Mouse (Mus musculus): ENCODE results near the gene Acsl4. TPM values are rescaled to one million over a fixed set of nuclear protein-coding genes. Genes with fewer than 3 reads are reported as not detected.

The Acsl4 gene
- total and polyA plus RNA-seq, 3 experiments = 10.0 to 26.8 (median 25.9) TPM

GRCm38 (mm10) chrX:142377358-142377757, 13.0 kb downstream of the Acsl4 start:
- H3K4me2 ChIP-seq (ENCODE audit: insufficient read depth, low read depth, poor library complexity, severe bottlenecking) = no peak overlapping the region
- H3K36me3 ChIP-seq (replicated peaks in 1 of 2; ENCODE audit: control insufficient read depth in 1 of 2, insufficient read depth in 1 of 2, low read length in 1 of 2) = peaks cover 0 to 11% of the 10 kb centered on the region in 2 experiments
- TF ChIP-seq ELF1 (IDR thresholded peaks at IDR 0.05; ENCODE audit: low read depth, low read length) (no peak), NELFE (IDR thresholded peaks at IDR 0.05; ENCODE audit: low read depth, low read length) (no peak), JUND (conservative IDR thresholded peaks at IDR 0.05; ENCODE audit: low read depth, low read length) (no peak), MAX (IDR thresholded peaks at IDR 0.05; ENCODE audit: low read length) (no peak), TBP (conservative IDR thresholded peaks at IDR 0.05; ENCODE audit: low read depth, low read length) (no peak), PAX5 (IDR thresholded peaks at IDR 0.05; ENCODE audit: low read length) (no peak), RAD21 (IDR thresholded peaks at IDR 0.05; ENCODE audit: low read depth, low read length) (no peak), MAFK (IDR thresholded peaks at IDR 0.05; ENCODE audit: insufficient replicate concordance, low read length) (no peak), USF2 (conservative IDR thresholded peaks at IDR 0.05; ENCODE audit: low read depth, low read length) (no peak)
- H3K4me3 ChIP-seq (replicated peaks in 1 of 3; ENCODE audit: low read depth in 2 of 3, low read length in 2 of 3, poor library complexity in 1 of 3) = no peak overlapping the region
- H3K27ac ChIP-seq (ENCODE audit: insufficient read depth, low read depth) = no peak overlapping the region
- H3K9ac ChIP-seq (ENCODE audit: insufficient read depth, low read depth) = no peak overlapping the region
- H3K4me1 ChIP-seq (ENCODE audit: control insufficient read depth in 1 of 2, insufficient read depth in 2 of 2) = peaks cover 3 to 23% of the 10 kb centered on the region in 2 experiments; a peak in 2 of 4 replicates
- dilution Hi-C loops (cut with MboI; ENCODE audit: extremely low pct_ligation_motif_present, extremely low pct_unique_long_range_greater_than_20kb, low sequenced_read_pairs) (no loop called here), in situ Hi-C loops (cut with MboI; ENCODE audit: low pct_ligation_motif_present, low pct_unique_long_range_greater_than_20kb, low sequenced_read_pairs) (no loop called here)
- no peak for DNase-seq (ENCODE audit: extremely low read depth)
- H3K79me2 ChIP-seq (replicated peaks; ENCODE audit: control insufficient read depth, extremely low read depth, insufficient read depth, poor library complexity, severe bottlenecking) = no peaks in the 10 kb centered on the region; the same call in none of the 2 replicates
- H3K9me3 ChIP-seq (replicated peaks; ENCODE audit: low read length) = no peaks in the 10 kb centered on the region
- H3K27me3 ChIP-seq (replicated peaks) = no peaks in the 10 kb centered on the region

GRCm38 (mm10) chrX:142376747-142377146, 13.6 kb downstream of the Acsl4 start:
- H3K79me2 ChIP-seq (replicated peaks; ENCODE audit: control insufficient read depth, extremely low read depth, insufficient read depth, poor library complexity, severe bottlenecking) = no peaks in the 10 kb centered on the region; the same call in none of the 2 replicates
- dilution Hi-C loops (cut with MboI; ENCODE audit: extremely low pct_ligation_motif_present, extremely low pct_unique_long_range_greater_than_20kb, low sequenced_read_pairs) = no loop called here

GRCm38 (mm10) chrX:142375519-142375918, 14.8 kb downstream of the Acsl4 start:
- Histone ChIP-seq H3K27me3 (replicated peaks) (no peaks in the 10 kb centered on the region), H3K9ac (ENCODE audit: insufficient read depth, low read depth) (no peak overlapping the region), H3K4me1 (ENCODE audit: control insufficient read depth in 1 of 2, insufficient read depth in 2 of 2) (peaks cover 3 to 23% of the 10 kb centered on the region in 2 experiments; a peak in 2 of 4 replicates), H3K9me3 (replicated peaks; ENCODE audit: low read length) (no peaks in the 10 kb centered on the region), H3K4me2 (ENCODE audit: insufficient read depth, low read depth, poor library complexity, severe bottlenecking) (no peak overlapping the region), H3K79me2 (replicated peaks; ENCODE audit: control insufficient read depth, extremely low read depth, insufficient read depth, poor library complexity, severe bottlenecking) (no peaks in the 10 kb centered on the region; the same call in none of the 2 replicates), H3K27ac (ENCODE audit: insufficient read depth, low read depth) (no peak overlapping the region), H3K4me3 (replicated peaks in 1 of 3; ENCODE audit: low read depth in 2 of 3, low read length in 2 of 3, poor library complexity in 1 of 3) (no peak overlapping the region), H3K36me3 (replicated peaks in 1 of 2; ENCODE audit: control insufficient read depth in 1 of 2, insufficient read depth in 1 of 2, low read length in 1 of 2) (peaks cover 0 to 11% of the 10 kb centered on the region in 2 experiments)
- TF ChIP-seq MYC (IDR thresholded peaks at IDR 0.05; ENCODE audit: low read depth, low read length) (no peak), ETS1 (conservative IDR thresholded peaks at IDR 0.05; ENCODE audit: low read depth, low read length) (no peak), ZKSCAN1 (IDR thresholded peaks at IDR 0.05; ENCODE audit: borderline replicate concordance, low read depth, low read length) (no peak), ELF1 (IDR thresholded peaks at IDR 0.05; ENCODE audit: low read depth, low read length) (no peak), JUN (IDR thresholded peaks at IDR 0.05; ENCODE audit: insufficient read depth, low read depth, low read length) (no peak)
- dilution Hi-C loops (cut with MboI; ENCODE audit: extremely low pct_ligation_motif_present, extremely low pct_unique_long_range_greater_than_20kb, low sequenced_read_pairs) = no loop called here
- DNase-seq (ENCODE audit: extremely low read depth) = no peak
- in situ Hi-C loops (cut with MboI; ENCODE audit: low pct_ligation_motif_present, low pct_unique_long_range_greater_than_20kb, low sequenced_read_pairs) = no loop called here

More at GRCm38 (mm10) chrX:142376747-142377146, 13.6 kb downstream of the Acsl4 start:
- in situ Hi-C loops (cut with MboI; ENCODE audit: low pct_ligation_motif_present, low pct_unique_long_range_greater_than_20kb, low sequenced_read_pairs) = no loop called here
- Histone ChIP-seq H3K9ac (ENCODE audit: insufficient read depth, low read depth) (no peak overlapping the region), H3K4me2 (ENCODE audit: insufficient read depth, low read depth, poor library complexity, severe bottlenecking) (no peak overlapping the region), H3K4me1 (ENCODE audit: control insufficient read depth in 1 of 2, insufficient read depth in 2 of 2) (peaks cover 3 to 23% of the 10 kb centered on the region in 2 experiments; a peak in 2 of 4 replicates), H3K4me3 (replicated peaks in 1 of 3; ENCODE audit: low read depth in 2 of 3, low read length in 2 of 3, poor library complexity in 1 of 3) (no peak overlapping the region), H3K36me3 (replicated peaks in 1 of 2; ENCODE audit: control insufficient read depth in 1 of 2, insufficient read depth in 1 of 2, low read length in 1 of 2) (peaks cover 0 to 11% of the 10 kb centered on the region in 2 experiments), H3K27me3 (replicated peaks) (no peaks in the 10 kb centered on the region), H3K27ac (ENCODE audit: insufficient read depth, low read depth) (no peak overlapping the region), H3K9me3 (replicated peaks; ENCODE audit: low read length) (no peaks in the 10 kb centered on the region)
- DNase-seq (ENCODE audit: extremely low read depth) = no peak
- no peak for TF ChIP-seq NELFE (IDR thresholded peaks at IDR 0.05; ENCODE audit: low read depth, low read length)
- no peak for TF ChIP-seq USF2 (conservative IDR thresholded peaks at IDR 0.05; ENCODE audit: low read depth, low read length)
- TF ChIP-seq CHD1 (IDR thresholded peaks at IDR 0.05; ENCODE audit: low read depth, low read length) = no peak
- no peak for TF ChIP-seq E2F4 (IDR thresholded peaks at IDR 0.05; ENCODE audit: insufficient replicate concordance, low read depth, low read length)
- TF ChIP-seq EP300 (IDR thresholded peaks at IDR 0.05; ENCODE audit: low read length) = no peak
- TF ChIP-seq ELF1 (IDR thresholded peaks at IDR 0.05; ENCODE audit: low read depth, low read length) = no peak
- TF ChIP-seq JUND (conservative IDR thresholded peaks at IDR 0.05; ENCODE audit: low read depth, low read length) = no peak
- no peak for TF ChIP-seq MXI1 (IDR thresholded peaks at IDR 0.05; ENCODE audit: low read depth, low read length)
- TF ChIP-seq CHD2 (IDR thresholded peaks at IDR 0.05; ENCODE audit: low read length) = no peak
- TF ChIP-seq BHLHE40 (IDR thresholded peaks at IDR 0.05; ENCODE audit: low read depth, low read length) = no peak
- no peak for TF ChIP-seq POLR2A (IDR thresholded peaks at IDR 0.05; ENCODE audit: low read depth, low read length)
- TF ChIP-seq SMC3 (IDR thresholded peaks at IDR 0.05; ENCODE audit: low read depth, low read length) = no peak

All from CH12.LX (cell line).